Mouse (Mus musculus) cortical plate, adult 2 months (tissue): ENCODE measurements around the gene Ate1.

ENCODE experiments used
- CTCF ChIP-seq: fragments of 200-500 bp; IDR thresholded peaks from 2 replicates; pipeline ENCODE4 v1.5.1; 2011; ENCODE audit warnings: mild to moderate bottlenecking, control low read depth, low read length; ENCODE audit not compliant: insufficient read depth; ENCODE audit errors: extremely low read depth
- POLR2A ChIP-seq: fragments of 200-500 bp; IDR thresholded peaks from 2 replicates; pipeline ENCODE4 v1.6.1; 2011; ENCODE audit warnings: mild to moderate bottlenecking, low read length, control low read depth; ENCODE audit not compliant: insufficient read depth; ENCODE audit errors: extremely low read depth

DNA sequence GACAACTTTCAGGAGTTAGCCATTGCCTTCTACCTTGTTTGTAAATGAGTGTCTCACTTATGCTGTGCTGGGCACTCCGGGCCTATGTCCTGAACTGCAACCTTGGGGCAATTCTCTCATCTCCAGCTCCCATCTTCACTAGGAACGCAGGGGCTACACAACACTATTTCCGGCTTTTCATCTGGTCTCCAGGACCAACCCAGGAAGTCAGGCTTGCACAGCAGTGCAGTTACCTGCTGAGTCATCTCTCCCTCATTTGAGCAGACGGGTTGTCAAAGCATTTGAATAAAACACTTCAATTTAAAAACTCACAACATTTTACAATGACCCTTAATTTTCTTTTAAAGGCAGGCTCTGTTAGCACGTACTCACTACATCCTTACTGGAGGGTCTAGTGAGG, 9.9 kb downstream of the Ate1 start:
- TF ChIP-seq POLR2A: no peak
- TF ChIP-seq CTCF: no peak
